Mouse (Mus musculus): ENCODE data around the gene Arid3c.

GRCm38 (mm10) chr4:41681176-41681575 is 49.8 kb downstream of the Arid3c start:
- TF ChIP-seq GATA1 (IDR thresholded peaks at IDR 0.05; ENCODE audit: borderline replicate concordance, low read length), result no peak
- TF ChIP-seq FLI1 (IDR thresholded peaks at IDR 0.05; ENCODE audit: low read length), result no peak
